Comparison of ENCODE assay signal across 8 mouse cellular contexts in genomic region chr11:60311025-60311854, GRCm38 (mm10). TPM values are rescaled to one million over a fixed set of nuclear protein-coding genes. Genes with fewer than 3 reads are reported as not detected.
DNase-seq lines count a peak whose midpoint lies in the region; ATAC-seq and TF ChIP-seq lines count a peak whose summit lies in the region.

No protein-coding gene starts in this region.

- TF ChIP-seq POLR2A in cortical plate, adult 2 months (IDR thresholded peaks at IDR 0.05; ENCODE audit: extremely low read depth, insufficient read depth, low read length), result no peak

- 3% methylated on average over 8 of the region's 8 CpGs for WGBS in hindbrain, postnatal 0 days

- peak; percentile 96 for ATAC-seq in hindbrain, postnatal 0 days
- no peak for ATAC-seq in megakaryocyte-erythroid progenitor cell, adult 5-6 weeks (replicated peaks; ENCODE audit: low FRiP score, low TSS enrichment, poor library complexity, severe bottlenecking)

- no peak overlapping the region for H3K4me3 ChIP-seq in cortical plate, adult 2 months (ENCODE audit: insufficient read depth, low read length)
- H3K4me3 ChIP-seq in hindbrain, postnatal 0 days (ENCODE audit: low read length), result no peak overlapping the region

- intact Hi-C loops in gastrocnemius, postnatal 14 days (cut with DNase I; ENCODE audit: low total_unique reads), result no loop called here

- TF ChIP-seq CTCF in cortical plate, adult 2 months (IDR thresholded peaks at IDR 0.05; ENCODE audit: extremely low read depth, insufficient read depth, low read length), result no peak
- TF ChIP-seq CTCF in hindbrain, postnatal 0 days (IDR thresholded peaks at IDR 0.05; ENCODE audit: low read depth), result peak; percentile 49; the same call in 1 of the 2 replicates

- peak overlapping the region; percentile 48 for H3K9ac ChIP-seq in hindbrain, postnatal 0 days (replicated peaks; ENCODE audit: low read length)

- no peaks in the 10 kb centered on the region for H3K9me3 ChIP-seq in hindbrain, postnatal 0 days (ENCODE audit: low read length)

- H3K36me3 ChIP-seq in hindbrain, postnatal 0 days (ENCODE audit: insufficient read depth, low read length), result no peaks in the 10 kb centered on the region

- peak overlapping the region; percentile 29 for H3K4me2 ChIP-seq in hindbrain, postnatal 0 days (ENCODE audit: low read depth, low read length)

- peak overlapping the region; percentile 61 for H3K27ac ChIP-seq in cortical plate, adult 2 months (ENCODE audit: insufficient read depth, low read length)
- peak overlapping the region; percentile 95 for H3K27ac ChIP-seq in hindbrain, postnatal 0 days

- peak; percentile 64 for DNase-seq in adipocyte (ENCODE audit: low spot score)
- DNase-seq in gastrocnemius, postnatal 14 days, result peak; percentile 69
- peak; percentile 97 for DNase-seq in hindbrain, postnatal 0 days (ENCODE audit: low spot score)
- peak; percentile 88 for DNase-seq in left cerebral cortex, adult 11 months (ENCODE audit: low spot score)
- peak; percentile 88 for DNase-seq in lung, postnatal 10 days
- peak; percentile 77 to 82 for DNase-seq in right cerebral cortex, adult 2 months (ENCODE audit: low spot score in 2 of 2)

- H3K27me3 ChIP-seq in hindbrain, postnatal 0 days (ENCODE audit: insufficient read depth, low read length), result no peaks in the 10 kb centered on the region

- H3K4me1 ChIP-seq in cortical plate, adult 2 months (ENCODE audit: control insufficient read depth, insufficient read depth, low read length), result peaks cover 14% of the 10 kb centered on the region
- H3K4me1 ChIP-seq in hindbrain, postnatal 0 days (ENCODE audit: insufficient read depth, low read length), result peaks cover 27% of the 10 kb centered on the region

RNA-seq across cellular contexts. Expression of gene Tom1l2, which starts 41.5 kb away (rescaled TPM):
- 204 and 213 TPM in 2 replicates for polyA plus RNA-seq in cortical plate, adult 2 months (2012; rRNA removed)
- total RNA-seq in gastrocnemius, postnatal 14 days (2021), result 10 to 100 TPM; 42.1 to 50.2 TPM
- total RNA-seq in hindbrain, postnatal 0 days (2014; rRNA removed), result 109 and 124 TPM in 2 replicates
- polyA plus RNA-seq in hindbrain, postnatal 0 days (2015; fragmentation: Nextera tagmentation; extraction: Ambion mirVana), result 44.7 and 48.2 TPM in 2 replicates
- 15.9 and 19.0 TPM in 2 replicates for total RNA-seq in megakaryocyte-erythroid progenitor cell, adult 5-6 weeks (2014; fragmentation: Nextera tagmentation)
- total RNA-seq in megakaryocyte-erythroid progenitor cell, adult 5-6 weeks (2017), result 3.9 and 5.3 TPM in 2 replicates

RNA-seq across cellular contexts. Expression of gene Drc3, which starts 41.9 kb away (rescaled TPM):
- polyA plus RNA-seq in cortical plate, adult 2 months (2012; rRNA removed), result 14.2 and 17.3 TPM in 2 replicates
- under 1 TPM; 0.86 TPM for total RNA-seq in gastrocnemius, postnatal 14 days (2021)
- 8.4 and 12.4 TPM in 2 replicates for total RNA-seq in hindbrain, postnatal 0 days (2014; rRNA removed)
- polyA plus RNA-seq in hindbrain, postnatal 0 days (2015; fragmentation: Nextera tagmentation; extraction: Ambion mirVana), result 6.8 and 7.9 TPM in 2 replicates
- total RNA-seq in megakaryocyte-erythroid progenitor cell, adult 5-6 weeks (2014; fragmentation: Nextera tagmentation), result 0.68 TPM in 1 of 2 replicates, not detected in the other
- total RNA-seq in megakaryocyte-erythroid progenitor cell, adult 5-6 weeks (2017), result 0.19 and 0.66 TPM in 2 replicates
